Mouse (Mus musculus): ENCODE measurements at regions not wholly inside any gene's neighbourhood (a gene's known extent, or its start where the extent isn't known, plus 50 kb on each side); places are given as distances from the start of the nearest gene placed in this dataset.

GRCm38 (mm10) chr3:52638816-52639215 lies 370.7 kb downstream of the Foxo1 start:
- Histone ChIP-seq H3K9me3 (replicated peaks) (no peaks in the 10 kb centered on the region), H3K27ac (replicated peaks) (no peak overlapping the region), H3K4me1 (peaks cover 19% of the 10 kb centered on the region), H3K4me3 (no peak overlapping the region), H3K27me3 (ENCODE audit: low read depth, poor library complexity, severe bottlenecking) (peaks cover 14% of the 10 kb centered on the region), H3K36me3 (no peaks in the 10 kb centered on the region)
- DNase-seq (ENCODE audit: low spot score): no peak
- WGBS: 87% methylated on average over 5 of the region's 5 CpGs

GRCm38 (mm10) chr3:52634353-52634752 lies 366.2 kb downstream of the Foxo1 start:
- Histone ChIP-seq H3K9me3 (replicated peaks) (no peaks in the 10 kb centered on the region), H3K4me1 (no peaks in the 10 kb centered on the region), H3K27me3 (ENCODE audit: low read depth, poor library complexity, severe bottlenecking) (no peaks in the 10 kb centered on the region), H3K4me3 (no peak overlapping the region), H3K27ac (replicated peaks) (no peak overlapping the region), H3K36me3 (no peaks in the 10 kb centered on the region)
- no peak for DNase-seq (ENCODE audit: low spot score)
- 85% methylated on average over 6 of the region's 6 CpGs for WGBS

- no peaks in the 10 kb centered on the region for H3K9me3 ChIP-seq (replicated peaks)
- no peaks in the 10 kb centered on the region for H3K27me3 ChIP-seq (ENCODE audit: low read depth, poor library complexity, severe bottlenecking)
- H3K4me3 ChIP-seq: no peak overlapping the region
- no peak overlapping the region for H3K27ac ChIP-seq (replicated peaks)
- WGBS: 77% methylated on average over 15 of the region's 15 CpGs
- no peaks in the 10 kb centered on the region for H3K4me1 ChIP-seq
- H3K36me3 ChIP-seq: no peaks in the 10 kb centered on the region
- no peak for DNase-seq (ENCODE audit: low spot score)
Measured at GRCm38 (mm10) chr3:52633491-52634100, 365.5 kb downstream of the Foxo1 start.

DNA sequence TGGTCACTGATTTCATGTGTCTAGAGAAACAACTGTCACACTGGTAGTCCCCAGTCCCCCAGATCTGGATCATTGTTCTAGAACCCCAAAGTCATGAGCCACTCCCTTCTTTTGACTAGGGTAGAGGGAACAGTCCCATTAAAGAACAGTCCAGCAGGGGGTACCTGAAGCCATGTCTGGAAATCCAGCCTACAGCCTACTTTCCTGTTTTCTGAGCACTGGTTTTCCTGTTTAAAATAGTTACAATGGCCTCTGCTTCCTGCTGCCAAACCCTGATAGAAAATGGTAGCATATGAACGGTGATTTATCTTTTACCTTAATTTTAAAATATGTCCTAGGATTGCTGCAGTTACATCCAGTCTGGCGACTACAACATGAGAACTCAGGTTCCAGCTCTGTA lies 364.5 kb downstream of the Foxo1 start:
- no peaks in the 10 kb centered on the region for H3K27me3 ChIP-seq (ENCODE audit: low read depth, poor library complexity, severe bottlenecking)
- H3K36me3 ChIP-seq: no peaks in the 10 kb centered on the region
- no peaks in the 10 kb centered on the region for H3K9me3 ChIP-seq (replicated peaks)
- H3K4me3 ChIP-seq: no peak overlapping the region
- no peak overlapping the region for H3K27ac ChIP-seq (replicated peaks)
- H3K4me1 ChIP-seq: no peaks in the 10 kb centered on the region
- WGBS: 93% methylated on average over 2 of the region's 2 CpGs
- no peak for DNase-seq (ENCODE audit: low spot score)

GRCm38 (mm10) chr3:52630209-52630608 lies 362.1 kb downstream of the Foxo1 start:
- H3K4me3 ChIP-seq: no peak overlapping the region
- no peaks in the 10 kb centered on the region for H3K9me3 ChIP-seq (replicated peaks)
- no peak overlapping the region for H3K27ac ChIP-seq (replicated peaks)
- 91% methylated on average over 5 of the region's 5 CpGs for WGBS
- peaks cover 10% of the 10 kb centered on the region for H3K4me1 ChIP-seq
- no peaks in the 10 kb centered on the region for H3K36me3 ChIP-seq
- no peak for DNase-seq (ENCODE audit: low spot score)
- no peaks in the 10 kb centered on the region for H3K27me3 ChIP-seq (ENCODE audit: low read depth, poor library complexity, severe bottlenecking)

DNA sequence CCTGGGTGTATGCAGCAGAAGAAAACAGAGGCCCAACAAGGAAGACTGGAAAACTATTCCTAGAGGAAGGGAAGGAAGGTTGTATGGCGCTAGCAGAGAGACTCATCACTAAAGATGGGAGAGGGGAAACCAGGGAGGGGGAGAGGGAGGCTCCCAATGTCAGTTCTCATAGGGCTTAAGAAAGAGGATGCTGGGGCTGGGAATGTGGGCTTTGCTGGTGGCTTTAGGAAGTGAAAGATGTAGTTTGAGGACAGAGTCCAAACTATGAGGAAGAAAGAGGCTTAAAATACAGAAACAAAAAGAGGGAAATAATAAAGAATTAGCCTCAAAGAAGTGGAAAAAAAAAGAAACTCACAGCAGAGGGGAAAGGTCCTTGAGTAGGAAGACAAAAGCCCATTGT lies 357.0 kb downstream of the Foxo1 start:
- WGBS: 63% methylated on average over 1 of the region's 1 CpGs
- H3K4me3 ChIP-seq: no peak overlapping the region
- no peak overlapping the region for H3K27ac ChIP-seq (replicated peaks)
- H3K27me3 ChIP-seq (ENCODE audit: low read depth, poor library complexity, severe bottlenecking): no peaks in the 10 kb centered on the region
- no peaks in the 10 kb centered on the region for H3K36me3 ChIP-seq
- H3K9me3 ChIP-seq (replicated peaks): no peaks in the 10 kb centered on the region
- peaks cover 13% of the 10 kb centered on the region for H3K4me1 ChIP-seq
- no peak for DNase-seq (ENCODE audit: low spot score)

- no peak overlapping the region for H3K27ac ChIP-seq (replicated peaks)
- no peaks in the 10 kb centered on the region for H3K27me3 ChIP-seq (ENCODE audit: low read depth, poor library complexity, severe bottlenecking)
- H3K9me3 ChIP-seq (replicated peaks): no peaks in the 10 kb centered on the region
- H3K4me1 ChIP-seq: peaks cover 18% of the 10 kb centered on the region
- no peak for DNase-seq (ENCODE audit: low spot score)
- no peaks in the 10 kb centered on the region for H3K36me3 ChIP-seq
- 93% methylated on average over 8 of the region's 8 CpGs for WGBS
- H3K4me3 ChIP-seq: no peak overlapping the region
Measured at GRCm38 (mm10) chr3:52622530-52622929, 354.4 kb downstream of the Foxo1 start.

- Histone ChIP-seq H3K36me3 (no peaks in the 10 kb centered on the region), H3K4me1 (peaks cover 17% of the 10 kb centered on the region), H3K4me3 (no peak overlapping the region), H3K27ac (replicated peaks) (no peak overlapping the region), H3K9me3 (replicated peaks) (no peaks in the 10 kb centered on the region), H3K27me3 (ENCODE audit: low read depth, poor library complexity, severe bottlenecking) (no peaks in the 10 kb centered on the region)
- WGBS: 87% methylated on average over 8 of the region's 8 CpGs
- DNase-seq (ENCODE audit: low spot score): no peak
Measured at GRCm38 (mm10) chr3:52621936-52622335, 353.8 kb downstream of the Foxo1 start.

- no peak for DNase-seq (ENCODE audit: low spot score)
- no peak overlapping the region for H3K4me3 ChIP-seq
- H3K27me3 ChIP-seq (ENCODE audit: low read depth, poor library complexity, severe bottlenecking): no peaks in the 10 kb centered on the region
- no peak overlapping the region for H3K27ac ChIP-seq (replicated peaks)
- no peaks in the 10 kb centered on the region for H3K9me3 ChIP-seq (replicated peaks)
- H3K36me3 ChIP-seq: no peaks in the 10 kb centered on the region
- H3K4me1 ChIP-seq: peaks cover 7% of the 10 kb centered on the region
- WGBS: 93% methylated on average over 2 of the region's 2 CpGs
Measured at GRCm38 (mm10) chr3:52618925-52619224, 350.7 kb downstream of the Foxo1 start.

GRCm38 (mm10) chr3:52618212-52618924 lies 350.2 kb downstream of the Foxo1 start:
- no peak overlapping the region for H3K27ac ChIP-seq (replicated peaks)
- WGBS: 82% methylated on average over 7 of the region's 7 CpGs
- no peaks in the 10 kb centered on the region for H3K36me3 ChIP-seq
- no peaks in the 10 kb centered on the region for H3K27me3 ChIP-seq (ENCODE audit: low read depth, poor library complexity, severe bottlenecking)
- H3K4me3 ChIP-seq: no peak overlapping the region
- DNase-seq (ENCODE audit: low spot score): no peak
- H3K4me1 ChIP-seq: peaks cover 7% of the 10 kb centered on the region
- H3K9me3 ChIP-seq (replicated peaks): no peaks in the 10 kb centered on the region

DNA sequence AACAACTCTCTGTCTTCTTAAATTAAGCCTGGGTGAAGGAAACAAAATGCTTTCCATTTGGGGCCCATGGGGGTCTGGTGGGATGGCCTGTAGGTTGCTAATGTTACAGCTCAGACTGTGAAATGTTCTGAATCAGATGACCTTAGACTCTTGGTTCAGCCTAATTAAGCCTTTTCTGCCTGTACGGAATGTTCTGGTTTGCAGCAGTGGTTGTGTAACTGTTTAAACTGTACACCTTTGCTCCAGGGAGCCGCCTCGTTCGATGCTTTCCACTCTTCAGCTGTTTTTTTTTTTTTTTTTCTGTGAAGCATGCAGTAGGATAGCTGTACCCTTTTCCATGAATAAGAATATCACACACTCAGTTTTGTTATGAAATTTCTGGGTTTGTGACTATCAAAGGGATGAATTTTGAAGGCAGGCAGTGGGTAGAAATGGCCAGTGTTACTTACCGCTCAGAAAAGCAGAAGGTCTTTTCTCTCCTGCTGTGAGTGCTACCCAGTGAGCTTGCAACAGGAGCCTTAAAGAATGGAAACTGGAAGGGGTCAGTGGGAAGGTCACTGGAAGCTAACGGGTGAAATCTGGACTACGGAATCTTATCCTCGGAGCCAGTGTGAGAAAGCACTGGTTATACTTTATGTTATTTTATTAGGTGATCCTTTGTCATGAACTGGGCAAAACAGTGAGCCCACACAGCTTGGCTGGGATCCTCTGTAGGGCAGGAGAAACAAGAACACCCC lies 349.4 kb downstream of the Foxo1 start:
- H3K36me3 ChIP-seq: no peaks in the 10 kb centered on the region
- H3K4me1 ChIP-seq: peaks cover 7% of the 10 kb centered on the region
- no peaks in the 10 kb centered on the region for H3K9me3 ChIP-seq (replicated peaks)
- H3K4me3 ChIP-seq: no peak overlapping the region
- H3K27me3 ChIP-seq (ENCODE audit: low read depth, poor library complexity, severe bottlenecking): no peaks in the 10 kb centered on the region
- DNase-seq (ENCODE audit: low spot score): no peak
- WGBS: 43% methylated on average over 8 of the region's 8 CpGs
- H3K27ac ChIP-seq (replicated peaks): no peak overlapping the region

GRCm38 (mm10) chr3:52611881-52612280 lies 343.7 kb downstream of the Foxo1 start:
- Histone ChIP-seq H3K4me1 (no peaks in the 10 kb centered on the region), H3K9me3 (replicated peaks) (no peaks in the 10 kb centered on the region), H3K4me3 (no peak overlapping the region), H3K27ac (replicated peaks) (no peak overlapping the region), H3K27me3 (ENCODE audit: low read depth, poor library complexity, severe bottlenecking) (no peaks in the 10 kb centered on the region), H3K36me3 (no peaks in the 10 kb centered on the region)
- DNase-seq (ENCODE audit: low spot score): no peak
- WGBS: 92% methylated on average over 8 of the region's 8 CpGs

- H3K27me3 ChIP-seq (ENCODE audit: low read depth, poor library complexity, severe bottlenecking): no peaks in the 10 kb centered on the region
- WGBS: 72% methylated on average over 3 of the region's 3 CpGs
- H3K27ac ChIP-seq (replicated peaks): no peak overlapping the region
- DNase-seq (ENCODE audit: low spot score): no peak
- no peak overlapping the region for H3K4me3 ChIP-seq
- H3K36me3 ChIP-seq: no peaks in the 10 kb centered on the region
- H3K4me1 ChIP-seq: peaks cover under 1% of the 10 kb centered on the region
- H3K9me3 ChIP-seq (replicated peaks): no peaks in the 10 kb centered on the region
Measured at GRCm38 (mm10) chr3:52610466-52610865, 342.3 kb downstream of the Foxo1 start.

Data from midbrain, embryonic 10.5 days (tissue).